Mouse (Mus musculus) cerebellum, adult 2 months (tissue): ENCODE data around the gene Tspan14.

Source experiments
- CTCF ChIP-seq: fragments of 200-500 bp; IDR thresholded peaks from 2 replicates; pipeline ENCODE4 v1.5.1; 2011; ENCODE audit warnings: low read depth, mild to moderate bottlenecking, control low read depth, low read length, moderate library complexity, borderline replicate concordance; ENCODE audit not compliant: insufficient read depth
- POLR2A ChIP-seq: fragments of 200-500 bp; IDR thresholded peaks from 2 replicates; pipeline ENCODE4 v1.6.1; 2011; ENCODE audit warnings: low read length, control low read depth, borderline replicate concordance; ENCODE audit not compliant: insufficient read depth

DNA sequence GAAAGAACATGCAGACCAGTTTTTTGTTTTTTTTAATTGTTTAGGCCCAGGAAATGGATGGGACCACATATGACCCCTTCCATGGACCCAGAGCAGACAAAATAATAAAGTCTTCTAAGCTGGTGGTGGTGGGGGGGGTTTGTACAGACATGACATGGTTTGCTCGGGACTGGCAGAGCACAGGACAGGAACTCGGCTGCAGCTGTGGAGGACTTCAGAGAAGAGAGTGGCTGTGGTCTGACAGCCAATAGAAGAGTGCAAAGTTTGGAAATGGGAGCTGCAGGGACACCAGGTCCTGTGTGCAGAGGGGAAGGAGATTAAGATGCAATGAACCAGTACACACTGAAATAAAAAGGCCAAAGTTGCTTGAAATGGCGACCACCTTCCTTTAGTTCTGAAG is 7.0 kb downstream of the Tspan14 start:
- TF ChIP-seq POLR2A (no peak), CTCF (no peak)
